Mouse (Mus musculus): Measurements from ENCODE around the gene Snrpa. TPM values are rescaled to one million over a fixed set of nuclear protein-coding genes. Genes with fewer than 3 reads are reported as not detected.

Snrpa gene
- polyA plus RNA-seq, 1 experiment = 293 TPM

DNA sequence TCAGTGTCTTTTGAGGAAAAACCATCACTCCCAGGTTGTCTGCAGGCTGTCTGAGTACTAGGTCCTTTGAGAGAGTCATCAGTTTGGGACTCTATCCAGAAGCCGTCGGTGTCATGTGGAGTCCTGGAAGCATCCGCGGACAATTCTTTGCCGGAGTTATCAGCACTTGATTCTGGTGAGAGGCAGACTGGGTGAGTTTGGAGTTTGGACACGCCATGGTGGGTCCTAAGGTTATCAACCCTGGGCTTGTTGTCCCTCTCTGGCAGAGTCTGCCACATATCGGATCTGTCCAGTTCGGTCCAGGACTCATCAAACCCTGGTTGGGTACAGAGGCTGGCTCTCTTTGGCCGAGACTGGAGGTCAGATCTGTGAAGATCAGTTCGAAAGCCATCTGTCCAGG is 31.6 kb upstream of the Snrpa start:
- H3K27ac ChIP-seq (ENCODE audit: control insufficient read depth, insufficient read depth, low read length) = no peak overlapping the region
- peaks cover 36% of the 10 kb centered on the region for H3K4me1 ChIP-seq (replicated peaks; ENCODE audit: control insufficient read depth, insufficient read depth, low read length)
- DNase-seq = peak; percentile 7
- H3K4me3 ChIP-seq (ENCODE audit: control insufficient read depth, insufficient read depth, low read length) = peak overlapping the region; percentile 65
- H3K36me3 ChIP-seq (ENCODE audit: control insufficient read depth, insufficient read depth, low read length) = no peaks in the 10 kb centered on the region
- 19% methylated on average over 10 of the region's 10 CpGs for WGBS
- H3K27me3 ChIP-seq (ENCODE audit: control insufficient read depth, insufficient read depth, low read length) = no peaks in the 10 kb centered on the region
- TF ChIP-seq CTCF (IDR thresholded peaks at IDR 0.05; ENCODE audit: borderline replicate concordance, control insufficient read depth, extremely low read depth, insufficient read depth, low read length, poor library complexity) (no peak), POLR2A (IDR thresholded peaks at IDR 0.05; ENCODE audit: control insufficient read depth, extremely low read depth, insufficient read depth, low read length, poor library complexity) (no peak)

DNA sequence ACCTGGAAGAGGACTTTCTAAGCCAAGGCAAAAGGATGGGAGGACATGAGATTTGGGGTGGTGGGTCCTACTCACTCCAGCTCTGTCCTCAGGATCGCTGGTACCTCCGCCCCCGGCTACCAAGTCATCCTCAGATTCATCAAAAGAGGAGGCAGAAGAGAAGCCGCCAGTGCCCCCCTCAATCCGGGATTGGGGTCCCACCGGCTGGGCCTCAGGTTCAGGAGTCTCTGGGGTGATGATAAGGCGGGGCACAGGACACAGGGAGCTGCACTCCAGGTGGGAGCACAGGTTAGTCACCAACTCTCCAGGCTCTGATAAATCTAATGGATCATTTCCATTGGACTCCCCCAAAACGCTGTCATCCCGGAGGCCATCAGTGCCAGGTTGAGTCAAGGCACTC is 31.2 kb upstream of the Snrpa start:
- no peak for TF ChIP-seq POLR2A (IDR thresholded peaks at IDR 0.05; ENCODE audit: control insufficient read depth, extremely low read depth, insufficient read depth, low read length, poor library complexity)
- TF ChIP-seq CTCF (IDR thresholded peaks at IDR 0.05; ENCODE audit: borderline replicate concordance, control insufficient read depth, extremely low read depth, insufficient read depth, low read length, poor library complexity) = no peak
- no peak for DNase-seq
- no peaks in the 10 kb centered on the region for H3K36me3 ChIP-seq (ENCODE audit: control insufficient read depth, insufficient read depth, low read length)
- WGBS = 76% methylated on average over 9 of the region's 9 CpGs
- H3K27ac ChIP-seq (ENCODE audit: control insufficient read depth, insufficient read depth, low read length) = no peak overlapping the region
- H3K4me1 ChIP-seq (replicated peaks; ENCODE audit: control insufficient read depth, insufficient read depth, low read length) = peaks cover 32% of the 10 kb centered on the region
- H3K27me3 ChIP-seq (ENCODE audit: control insufficient read depth, insufficient read depth, low read length) = no peaks in the 10 kb centered on the region
- peak overlapping the region; percentile 65 for H3K4me3 ChIP-seq (ENCODE audit: control insufficient read depth, insufficient read depth, low read length)

DNA sequence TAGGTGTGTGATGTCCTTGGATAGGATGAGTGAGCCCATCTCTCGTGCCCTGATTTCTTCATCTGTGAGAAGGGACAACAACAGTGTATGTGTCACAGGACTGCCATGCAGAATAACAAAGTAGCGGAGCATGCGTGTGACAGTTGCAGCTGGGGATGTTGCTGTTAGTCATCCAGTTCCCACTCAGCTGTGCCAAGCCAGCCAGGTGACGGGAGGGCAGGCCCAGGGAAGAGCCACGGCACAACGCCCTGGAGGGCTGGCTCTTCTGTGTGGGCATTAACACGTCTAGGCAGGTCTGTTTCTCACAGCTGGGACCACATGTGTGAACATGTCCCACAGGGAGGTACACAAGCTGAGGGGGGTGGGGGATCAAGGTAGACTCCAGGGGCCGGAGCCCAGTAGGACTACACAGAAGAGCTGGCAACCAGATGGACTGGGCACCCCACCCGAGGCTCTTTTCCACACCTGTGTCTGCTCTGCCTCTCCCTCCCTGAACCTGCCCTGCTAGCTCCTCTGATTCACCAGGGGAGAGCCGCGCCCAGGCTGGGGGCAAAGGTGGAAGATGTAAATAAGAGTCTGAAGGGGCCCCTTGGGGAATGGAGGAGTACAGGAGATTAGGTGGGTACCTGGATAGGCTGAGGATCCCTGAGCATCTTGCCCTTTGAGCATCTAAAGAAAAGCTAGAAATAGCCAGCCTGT is 29.0 kb upstream of the Snrpa start:
- Histone ChIP-seq H3K36me3 (ENCODE audit: control insufficient read depth, insufficient read depth, low read length) (no peaks in the 10 kb centered on the region), H3K27ac (ENCODE audit: control insufficient read depth, insufficient read depth, low read length) (no peak overlapping the region), H3K4me3 (ENCODE audit: control insufficient read depth, insufficient read depth, low read length) (no peak overlapping the region), H3K27me3 (ENCODE audit: control insufficient read depth, insufficient read depth, low read length) (no peaks in the 10 kb centered on the region), H3K4me1 (replicated peaks; ENCODE audit: control insufficient read depth, insufficient read depth, low read length) (peaks cover 32% of the 10 kb centered on the region)
- 87% methylated on average over 11 of the region's 11 CpGs for WGBS
- no peak for TF ChIP-seq POLR2A (IDR thresholded peaks at IDR 0.05; ENCODE audit: control insufficient read depth, extremely low read depth, insufficient read depth, low read length, poor library complexity)
- no peak for TF ChIP-seq CTCF (IDR thresholded peaks at IDR 0.05; ENCODE audit: borderline replicate concordance, control insufficient read depth, extremely low read depth, insufficient read depth, low read length, poor library complexity)
- DNase-seq = no peak

DNA sequence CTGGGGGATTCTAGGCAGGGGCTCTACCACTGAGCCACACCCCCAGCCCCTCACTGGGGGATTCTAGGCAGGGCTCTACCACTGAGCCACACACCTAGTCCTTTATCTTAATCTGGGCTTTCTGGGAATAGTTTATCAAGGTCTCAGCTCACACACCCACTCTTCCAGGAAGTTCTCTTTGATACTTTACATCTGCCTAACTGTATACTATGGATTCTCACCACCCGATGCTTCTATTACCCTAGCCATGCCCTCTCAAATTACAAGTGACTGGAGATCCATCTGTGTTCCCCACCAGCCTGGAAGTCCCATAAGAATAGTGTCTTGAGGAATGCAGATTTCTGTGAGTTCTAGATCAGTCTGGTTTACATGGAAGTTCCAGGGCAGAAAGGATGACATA is 26.5 kb upstream of the Snrpa start:
- no peak for DNase-seq
- TF ChIP-seq CTCF (IDR thresholded peaks at IDR 0.05; ENCODE audit: borderline replicate concordance, control insufficient read depth, extremely low read depth, insufficient read depth, low read length, poor library complexity) (no peak), POLR2A (IDR thresholded peaks at IDR 0.05; ENCODE audit: control insufficient read depth, extremely low read depth, insufficient read depth, low read length, poor library complexity) (no peak)
- no peak overlapping the region for H3K27ac ChIP-seq (ENCODE audit: control insufficient read depth, insufficient read depth, low read length)
- peaks cover 25% of the 10 kb centered on the region for H3K4me1 ChIP-seq (replicated peaks; ENCODE audit: control insufficient read depth, insufficient read depth, low read length)
- no peak overlapping the region for H3K4me3 ChIP-seq (ENCODE audit: control insufficient read depth, insufficient read depth, low read length)
- WGBS = 85% methylated on average over 1 of the region's 1 CpGs
- H3K36me3 ChIP-seq (ENCODE audit: control insufficient read depth, insufficient read depth, low read length) = no peaks in the 10 kb centered on the region
- H3K27me3 ChIP-seq (ENCODE audit: control insufficient read depth, insufficient read depth, low read length) = no peaks in the 10 kb centered on the region

DNA sequence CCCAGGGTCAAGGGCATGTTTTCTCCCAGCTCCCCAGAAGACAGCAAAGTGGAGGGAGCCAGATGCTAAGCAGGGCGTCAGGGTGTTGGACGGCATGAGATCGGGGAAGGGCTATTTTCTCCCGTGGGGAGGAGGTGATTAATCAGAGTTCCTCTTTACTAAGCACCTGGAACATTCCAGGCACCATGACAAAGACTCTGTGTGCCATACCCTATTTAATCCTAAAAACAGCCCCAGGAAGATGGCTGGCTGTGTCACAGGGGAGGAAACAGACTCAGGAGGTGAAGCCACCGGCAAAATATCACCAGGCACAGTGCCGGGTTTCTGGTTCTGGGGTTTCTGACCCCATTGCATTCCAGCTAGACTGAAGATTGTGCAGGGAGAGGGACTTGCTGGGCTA is 25.9 kb upstream of the Snrpa start:
- TF ChIP-seq POLR2A (IDR thresholded peaks at IDR 0.05; ENCODE audit: control insufficient read depth, extremely low read depth, insufficient read depth, low read length, poor library complexity) (no peak), CTCF (IDR thresholded peaks at IDR 0.05; ENCODE audit: borderline replicate concordance, control insufficient read depth, extremely low read depth, insufficient read depth, low read length, poor library complexity) (no peak)

DNA sequence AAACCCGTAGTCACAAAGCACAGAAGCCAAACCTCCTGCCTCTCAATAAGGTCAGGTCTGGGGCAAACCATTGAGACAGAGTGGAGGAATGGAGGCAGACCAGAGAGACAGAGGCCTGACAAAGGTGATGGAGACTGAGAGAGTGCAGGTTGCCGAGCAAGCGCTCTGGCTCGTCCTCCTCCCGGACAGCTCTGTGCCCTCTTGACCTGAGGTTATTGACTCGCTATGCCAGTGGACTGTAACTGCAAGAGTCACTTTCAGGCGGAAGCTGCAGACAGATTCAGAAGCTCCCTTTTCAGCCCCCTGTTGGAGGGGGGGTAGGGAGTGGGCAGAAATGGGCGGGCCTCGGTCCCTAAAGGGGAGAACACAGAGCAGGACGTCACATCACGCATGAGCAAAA is 23.9 kb upstream of the Snrpa start:
- no peaks in the 10 kb centered on the region for H3K27me3 ChIP-seq (ENCODE audit: control insufficient read depth, insufficient read depth, low read length)
- no peak for DNase-seq
- no peak for TF ChIP-seq POLR2A (IDR thresholded peaks at IDR 0.05; ENCODE audit: control insufficient read depth, extremely low read depth, insufficient read depth, low read length, poor library complexity)
- no peak for TF ChIP-seq CTCF (IDR thresholded peaks at IDR 0.05; ENCODE audit: borderline replicate concordance, control insufficient read depth, extremely low read depth, insufficient read depth, low read length, poor library complexity)
- H3K27ac ChIP-seq (ENCODE audit: control insufficient read depth, insufficient read depth, low read length) = no peak overlapping the region
- no peak overlapping the region for H3K4me3 ChIP-seq (ENCODE audit: control insufficient read depth, insufficient read depth, low read length)
- WGBS = 96% methylated on average over 11 of the region's 11 CpGs
- peaks cover 2% of the 10 kb centered on the region for H3K4me1 ChIP-seq (replicated peaks; ENCODE audit: control insufficient read depth, insufficient read depth, low read length)
- no peaks in the 10 kb centered on the region for H3K36me3 ChIP-seq (ENCODE audit: control insufficient read depth, insufficient read depth, low read length)

More for the DNA sequence above, 25.9 kb upstream of the Snrpa start:
- Histone ChIP-seq H3K27ac (ENCODE audit: control insufficient read depth, insufficient read depth, low read length) (no peak overlapping the region), H3K36me3 (ENCODE audit: control insufficient read depth, insufficient read depth, low read length) (no peaks in the 10 kb centered on the region), H3K4me1 (replicated peaks; ENCODE audit: control insufficient read depth, insufficient read depth, low read length) (peaks cover 19% of the 10 kb centered on the region), H3K4me3 (ENCODE audit: control insufficient read depth, insufficient read depth, low read length) (no peak overlapping the region), H3K27me3 (ENCODE audit: control insufficient read depth, insufficient read depth, low read length) (no peaks in the 10 kb centered on the region)
- DNase-seq = no peak
- WGBS = 85% methylated on average over 6 of the region's 6 CpGs

DNA sequence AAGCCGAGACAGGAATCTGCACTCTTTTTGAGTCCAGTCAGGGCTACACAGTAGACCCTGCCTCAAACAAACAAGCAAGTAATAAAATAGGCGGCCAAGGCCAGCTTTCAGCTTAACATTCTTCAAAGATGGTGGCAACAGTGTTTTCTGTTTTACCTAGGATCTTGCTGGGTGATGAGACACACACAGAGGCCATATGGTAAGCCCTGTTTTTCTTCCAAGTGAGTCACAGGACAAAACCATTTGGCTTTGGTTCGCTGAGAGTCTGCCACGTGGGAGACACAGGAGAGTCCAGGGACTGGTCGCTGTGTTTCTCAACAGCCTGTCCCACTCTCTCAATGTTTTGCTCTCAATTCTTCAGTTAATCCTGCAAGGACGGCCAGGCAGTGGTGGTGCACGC is 22.5 kb upstream of the Snrpa start:
- Histone ChIP-seq H3K27me3 (ENCODE audit: control insufficient read depth, insufficient read depth, low read length) (no peaks in the 10 kb centered on the region), H3K4me1 (replicated peaks; ENCODE audit: control insufficient read depth, insufficient read depth, low read length) (no peaks in the 10 kb centered on the region), H3K36me3 (ENCODE audit: control insufficient read depth, insufficient read depth, low read length) (peaks cover 9% of the 10 kb centered on the region), H3K27ac (ENCODE audit: control insufficient read depth, insufficient read depth, low read length) (no peak overlapping the region), H3K4me3 (ENCODE audit: control insufficient read depth, insufficient read depth, low read length) (no peak overlapping the region)
- TF ChIP-seq POLR2A (IDR thresholded peaks at IDR 0.05; ENCODE audit: control insufficient read depth, extremely low read depth, insufficient read depth, low read length, poor library complexity) (no peak), CTCF (IDR thresholded peaks at IDR 0.05; ENCODE audit: borderline replicate concordance, control insufficient read depth, extremely low read depth, insufficient read depth, low read length, poor library complexity) (no peak)
- no peak for DNase-seq
- 94% methylated on average over 7 of the region's 7 CpGs for WGBS

Measured in thymus, adult 2 months (tissue).